Mouse (Mus musculus) lung, embryonic 16.5 days (tissue): Measurements from ENCODE around the gene Cul9. TPM values are rescaled to one million over a fixed set of nuclear protein-coding genes. Genes with fewer than 3 reads are reported as not detected.

Source experiments
- ATAC-seq: fragments of 200-750 bp; cut with Nextera tagmentation; 2 replicates; pipeline ENCODE4 v1.8.0; 2017; ENCODE audit warnings: low read depth, mild to moderate bottlenecking, moderate library complexity
- H3K27ac ChIP-seq: fragments of 300-500 bp; sonication (generic); 2 replicates; pipeline ENCODE4 v1.5.1; 2014; ENCODE audit warnings: mild to moderate bottlenecking, control low read depth, low read length
- H3K27me3 ChIP-seq: fragments of 300-500 bp; sonication (generic); 2 replicates; pipeline ENCODE4 v1.6.1; 2014; ENCODE audit warnings: low read depth, low read length, mixed read lengths; ENCODE audit not compliant: control insufficient read depth, insufficient read depth
- H3K36me3 ChIP-seq: fragments of 300-500 bp; sonication (generic); 2 replicates; pipeline ENCODE4 v1.6.1; 2014; ENCODE audit warnings: low read length; ENCODE audit not compliant: control insufficient read depth, insufficient read depth
- H3K4me1 ChIP-seq: fragments of 300-500 bp; sonication (generic); replicated peaks from 2 replicates; pipeline ENCODE4 v1.6.1; 2014; ENCODE audit warnings: low read length, mixed read lengths; ENCODE audit not compliant: control insufficient read depth, insufficient read depth
- H3K4me2 ChIP-seq: fragments of 300-500 bp; sonication (generic); 2 replicates; pipeline ENCODE4 v1.6.1; 2014; ENCODE audit warnings: low read depth, low read length, control low read depth
- H3K4me3 ChIP-seq: fragments of 300-500 bp; sonication (generic); 2 replicates; pipeline ENCODE4 v1.5.1; 2014; ENCODE audit warnings: mild to moderate bottlenecking, low read length, control low read depth
- H3K9ac ChIP-seq: fragments of 300-500 bp; sonication (generic); 2 replicates; pipeline ENCODE4 v1.6.1; 2014; ENCODE audit warnings: low read length, control low read depth
- H3K9me3 ChIP-seq: fragments of 300-500 bp; sonication (generic); 2 replicates; pipeline ENCODE4 v1.6.1; 2016; ENCODE audit warnings: low read length; ENCODE audit not compliant: control insufficient read depth
- WGBS: fragments of 180-500 bp; shearing (Covaris S2); extraction: QIAGEN DNeasy Blood & Tissue Kit; methylation state at CpG from one replicate; pipeline ENCODE4 v1.1.7; 2014; 5-methylcytosine and 5-hydroxymethylcytosine counted together
- polyA plus RNA-seq: library from polyadenylated mRNA; unstranded; fragments of >200 nt; fragmentation: Nextera tagmentation; extraction: Ambion mirVana; gene quantifications from 2 replicates; pipeline ENCODE4 v1.2.1, GENCODE M21; 2015

Gene Cul9
- polyA plus RNA-seq, 1 experiment from 2014 or later = 4.0 TPM

GRCm38 (mm10) chr17:46549642-46550041 lies 3.5 kb upstream of the Cul9 start:
- Histone ChIP-seq H3K4me3 (no peak overlapping the region), H3K27ac (no peak overlapping the region), H3K9me3 (no peaks in the 10 kb centered on the region), H3K4me2 (no peak overlapping the region), H3K27me3 (no peaks in the 10 kb centered on the region; the same call in 1 of the 2 replicates), H3K4me1 (peaks cover 43% of the 10 kb centered on the region), H3K36me3 (peaks cover 30% of the 10 kb centered on the region), H3K9ac (no peak overlapping the region)
- ATAC-seq = no peak
- WGBS = 86% methylated on average over 9 of the region's 9 CpGs

GRCm38 (mm10) chr17:46549193-46549592 lies 3.0 kb upstream of the Cul9 start:
- no peaks in the 10 kb centered on the region; the same call in 1 of the 2 replicates for H3K27me3 ChIP-seq
- H3K36me3 ChIP-seq = peaks cover 30% of the 10 kb centered on the region
- no peaks in the 10 kb centered on the region for H3K9me3 ChIP-seq
- no peak overlapping the region for H3K9ac ChIP-seq
- WGBS = 34% methylated on average over 8 of the region's 8 CpGs
- H3K4me2 ChIP-seq = no peak overlapping the region
- H3K27ac ChIP-seq = no peak overlapping the region
- peaks cover 39% of the 10 kb centered on the region for H3K4me1 ChIP-seq
- ATAC-seq = no peak
- H3K4me3 ChIP-seq = no peak overlapping the region

DNA sequence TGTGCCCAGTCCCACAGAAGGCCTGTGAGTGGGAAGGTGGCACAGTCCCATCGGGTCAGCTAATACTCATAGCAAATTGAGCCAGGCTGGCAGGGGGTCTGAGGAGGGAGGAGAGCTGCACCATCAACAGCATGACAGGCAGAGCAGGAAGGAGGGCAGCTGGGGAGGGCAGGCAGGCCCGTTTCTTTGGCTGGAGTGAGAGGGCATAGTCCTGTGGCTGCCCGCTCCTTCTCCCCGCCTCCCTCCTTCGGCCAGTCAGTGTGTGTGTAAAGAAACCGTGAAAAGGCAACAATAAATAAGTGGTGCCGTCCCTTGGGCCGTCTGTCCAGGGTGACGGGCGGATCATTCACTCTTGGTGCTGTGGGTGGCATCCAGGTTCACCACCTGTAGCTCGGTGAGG lies 2.6 kb upstream of the Cul9 start:
- WGBS = 62% methylated on average over 11 of the region's 11 CpGs
- H3K4me2 ChIP-seq = no peak overlapping the region
- no peak for ATAC-seq
- peaks cover 30% of the 10 kb centered on the region for H3K36me3 ChIP-seq
- H3K4me1 ChIP-seq = peaks cover 34% of the 10 kb centered on the region
- no peaks in the 10 kb centered on the region for H3K9me3 ChIP-seq
- H3K4me3 ChIP-seq = no peak overlapping the region
- no peak overlapping the region for H3K27ac ChIP-seq
- no peaks in the 10 kb centered on the region; the same call in 1 of the 2 replicates for H3K27me3 ChIP-seq
- no peak overlapping the region for H3K9ac ChIP-seq

GRCm38 (mm10) chr17:46547923-46548322 lies 1.7 kb upstream of the Cul9 start:
- Histone ChIP-seq H3K36me3 (peaks cover 30% of the 10 kb centered on the region), H3K27me3 (no peaks in the 10 kb centered on the region; the same call in 1 of the 2 replicates), H3K4me2 (no peak overlapping the region), H3K4me3 (no peak overlapping the region), H3K9ac (no peak overlapping the region), H3K27ac (no peak overlapping the region), H3K9me3 (no peaks in the 10 kb centered on the region), H3K4me1 (peaks cover 26% of the 10 kb centered on the region)
- 30% methylated on average over 3 of the region's 3 CpGs for WGBS
- ATAC-seq = no peak

- Histone ChIP-seq H3K36me3 (peaks cover 28% of the 10 kb centered on the region), H3K4me1 (peaks cover 19% of the 10 kb centered on the region), H3K27ac (no peak overlapping the region), H3K4me2 (no peak overlapping the region), H3K9ac (no peak overlapping the region), H3K9me3 (no peaks in the 10 kb centered on the region), H3K4me3 (peak overlapping the region; percentile 60), H3K27me3 (no peaks in the 10 kb centered on the region; the same call in 1 of the 2 replicates)
- no peak for ATAC-seq
- 24% methylated on average over 8 of the region's 8 CpGs for WGBS
Measured at GRCm38 (mm10) chr17:46546995-46547394, 807 bp upstream of the Cul9 start.

DNA sequence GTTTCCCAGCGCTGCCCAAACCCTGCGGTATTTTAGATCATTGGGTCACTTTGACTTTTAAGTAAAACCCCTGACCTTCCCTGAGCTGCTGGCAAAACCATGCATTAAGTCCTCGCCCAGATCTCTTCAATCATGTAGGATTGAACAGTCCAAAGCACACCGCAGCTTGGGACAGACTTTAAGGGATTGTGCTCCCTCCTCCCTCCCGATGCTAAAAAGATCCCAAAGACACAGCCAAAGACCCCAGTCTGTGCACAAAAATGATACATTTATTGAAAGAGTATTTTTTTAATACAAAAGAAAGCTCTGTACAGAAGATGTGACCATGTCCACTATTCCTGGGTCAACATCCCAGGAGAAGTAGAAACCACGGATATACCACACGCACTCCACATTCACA lies 403 bp upstream of the Cul9 start:
- Histone ChIP-seq H3K4me2 (peak overlapping the region; percentile 90), H3K27ac (no peak overlapping the region), H3K9ac (peak overlapping the region; percentile 76), H3K27me3 (no peaks in the 10 kb centered on the region; the same call in 1 of the 2 replicates), H3K4me1 (peaks cover 19% of the 10 kb centered on the region), H3K9me3 (no peaks in the 10 kb centered on the region), H3K4me3 (peak overlapping the region; percentile 60), H3K36me3 (peaks cover 28% of the 10 kb centered on the region)
- ATAC-seq = no peak
- WGBS = 24% methylated on average over 7 of the region's 7 CpGs

DNA sequence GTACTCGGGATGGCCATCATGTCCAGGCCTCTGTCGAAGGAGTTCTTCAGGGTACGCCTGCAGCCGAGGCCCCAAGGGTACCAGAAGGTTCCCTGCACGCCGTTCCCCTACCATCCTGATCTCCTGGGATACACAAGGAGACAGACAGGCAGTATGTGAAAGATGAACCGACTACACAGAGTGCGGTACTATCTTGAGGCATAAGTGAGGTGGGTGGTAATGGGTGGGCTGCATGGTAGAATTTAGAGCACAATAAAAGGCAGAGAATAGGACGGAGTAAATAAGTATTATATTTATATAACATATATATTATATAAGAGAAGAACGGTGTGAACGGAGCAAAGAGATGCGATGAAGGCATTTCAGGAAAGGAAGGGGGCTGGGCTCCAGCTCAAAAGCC lies 2.5 kb downstream of the Cul9 start:
- Histone ChIP-seq H3K4me1 (peaks cover 19% of the 10 kb centered on the region), H3K4me2 (no peak overlapping the region), H3K4me3 (no peak overlapping the region), H3K9me3 (no peaks in the 10 kb centered on the region), H3K27me3 (no peaks in the 10 kb centered on the region; the same call in 1 of the 2 replicates), H3K9ac (no peak overlapping the region), H3K36me3 (peaks cover 7% of the 10 kb centered on the region), H3K27ac (no peak overlapping the region)
- 84% methylated on average over 12 of the region's 12 CpGs for WGBS
- ATAC-seq = no peak

- H3K4me2 ChIP-seq = no peak overlapping the region
- H3K27ac ChIP-seq = no peak overlapping the region
- peaks cover 3% of the 10 kb centered on the region; the same call in 1 of the 2 replicates for H3K27me3 ChIP-seq
- no peak overlapping the region for H3K9ac ChIP-seq
- no peaks in the 10 kb centered on the region for H3K9me3 ChIP-seq
- H3K36me3 ChIP-seq = no peaks in the 10 kb centered on the region
- ATAC-seq = peak; percentile 81
- 0 out of 2 replicates have a peak, but pooled peaks cover 5% of the 10 kb centered on the region for H3K4me1 ChIP-seq
- WGBS = 34% methylated on average over 12 of the region's 12 CpGs
- no peak overlapping the region for H3K4me3 ChIP-seq
Measured at GRCm38 (mm10) chr17:46525579-46526307, 20.4 kb downstream of the Cul9 start.

DNA sequence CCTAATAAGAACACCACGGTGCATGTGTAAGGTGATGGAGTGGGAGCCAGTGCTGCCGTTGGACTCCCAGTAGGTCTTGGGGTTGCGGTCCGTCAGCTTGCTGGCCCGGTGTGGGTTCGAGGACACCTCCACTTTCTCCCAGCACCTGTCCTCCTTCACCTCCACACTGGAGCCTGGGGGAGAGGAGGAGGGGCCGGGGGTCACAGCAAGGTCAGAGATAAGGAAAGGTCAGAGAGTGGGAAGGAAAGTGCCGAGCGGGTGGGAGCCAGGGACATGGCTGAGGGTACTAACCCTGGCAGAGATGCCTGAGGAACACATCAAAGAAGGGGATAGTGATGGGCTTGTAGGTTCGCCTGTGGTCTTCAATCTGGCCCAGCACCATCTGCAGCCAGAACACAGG lies 21.1 kb downstream of the Cul9 start:
- no peak for ATAC-seq
- H3K4me1 ChIP-seq = peaks cover 6% of the 10 kb centered on the region; the same call in 1 of the 2 replicates
- no peak overlapping the region for H3K4me3 ChIP-seq
- no peak overlapping the region for H3K27ac ChIP-seq
- H3K4me2 ChIP-seq = no peak overlapping the region
- 51% methylated on average over 10 of the region's 10 CpGs for WGBS
- H3K9ac ChIP-seq = no peak overlapping the region
- H3K36me3 ChIP-seq = no peaks in the 10 kb centered on the region
- H3K27me3 ChIP-seq = peaks cover 3% of the 10 kb centered on the region; the same call in 1 of the 2 replicates
- H3K9me3 ChIP-seq = no peaks in the 10 kb centered on the region
